Mouse (Mus musculus) olfactory bulb, adult 2 months (tissue): ENCODE results near the gene Cygb.

ENCODE experiments used
- CTCF ChIP-seq: fragments of 200-500 bp; IDR thresholded peaks from 2 replicates; pipeline ENCODE4 v1.5.1; 2012; ENCODE audit warnings: low read depth, mild to moderate bottlenecking, low read length, moderate library complexity; ENCODE audit not compliant: insufficient read depth
- POLR2A ChIP-seq: fragments of 200-500 bp; IDR thresholded peaks from 2 replicates; pipeline ENCODE4 v1.6.1; 2012; ENCODE audit warnings: mild to moderate bottlenecking, low read depth, low read length, moderate library complexity; ENCODE audit not compliant: insufficient read depth

DNA sequence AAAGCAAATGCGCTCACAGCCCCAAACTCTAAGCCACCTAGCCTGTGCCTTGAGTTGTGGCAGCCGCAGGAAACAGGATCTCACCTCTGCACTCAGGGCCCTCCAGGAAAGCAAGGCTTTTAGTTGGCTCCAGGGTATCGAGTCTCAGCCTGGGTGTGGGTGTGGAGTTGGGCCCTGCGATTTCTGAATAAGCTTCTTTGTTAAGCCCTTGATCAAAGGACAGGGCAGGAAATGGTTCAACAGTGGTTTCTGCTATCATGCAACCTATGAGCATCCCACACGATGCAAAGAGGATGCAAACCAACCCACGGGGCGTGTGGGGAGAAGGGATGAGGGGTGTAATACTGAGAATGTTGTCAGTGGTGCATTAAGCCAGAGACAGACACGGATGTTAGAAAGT lies 33.8 kb upstream of the Cygb start:
- TF ChIP-seq POLR2A (no peak), CTCF (no peak)
